Comparison of ENCODE assay signal across 9 mouse cellular contexts in the genomic region with DNA sequence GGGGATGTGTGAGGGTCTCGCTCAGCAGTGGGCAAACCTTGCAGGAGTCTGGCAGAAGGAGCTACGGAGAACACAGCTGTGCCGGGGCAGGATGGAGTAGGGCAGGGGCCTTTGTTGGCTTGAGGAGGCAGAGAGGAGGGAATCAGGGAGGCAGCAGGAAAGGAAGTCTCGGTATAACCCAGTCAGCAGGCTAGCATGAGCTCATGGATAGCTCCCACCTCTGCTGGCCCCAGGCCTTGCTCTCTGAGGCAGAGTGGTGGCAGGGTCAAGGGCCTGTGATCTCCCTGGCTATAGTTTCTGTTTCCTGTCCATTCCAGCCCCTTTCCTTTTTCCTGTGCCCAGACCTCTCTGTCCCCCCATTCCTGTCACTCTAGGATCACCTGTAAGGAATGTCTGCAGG. TPM values are rescaled to one million over a fixed set of nuclear protein-coding genes. Genes with fewer than 3 reads are reported as not detected.
DNase-seq lines count a peak whose midpoint lies in the region; ATAC-seq and TF ChIP-seq lines count a peak whose summit lies in the region.
"Had no signal": no experiment of that assay in that cellular context is flagged by ENCODE, and none has a peak within 500 bp of the region (broad histone marks: within the 10 kb centered on the region; RNA-seq: fewer than 3 reads in every experiment).

No protein-coding gene starts in this region.

- H3K27ac ChIP-seq in cerebellum, adult 2 months (ENCODE audit: insufficient read depth, low read length): peak overlapping the region; percentile 86
- H3K27ac ChIP-seq in liver, adult 2 months (replicated peaks; ENCODE audit: insufficient read depth, low read depth, low read length): 0 out of 2 replicates have a peak overlapping the region, but pooled peaks have one; percentile 1
- peak overlapping the region; percentile 35; the same call in 1 of the 2 replicates for H3K27ac ChIP-seq in forebrain, embryonic 15.5 days (replicated peaks)
- H3K27ac ChIP-seq in liver, embryonic 13.5 days: peak overlapping the region; percentile 71

- H3K27me3 ChIP-seq in cerebellum, adult 2 months (ENCODE audit: control insufficient read depth, insufficient read depth, low read length): no peaks in the 10 kb centered on the region
- no peaks in the 10 kb centered on the region for H3K27me3 ChIP-seq in liver, adult 2 months (ENCODE audit: control insufficient read depth, insufficient read depth, low read length)
- no peaks in the 10 kb centered on the region for H3K27me3 ChIP-seq in forebrain, embryonic 15.5 days
- H3K27me3 ChIP-seq in liver, embryonic 13.5 days: no peaks in the 10 kb centered on the region

- peak in 1 of 2 experiments; percentile 57 for DNase-seq in cerebellum, adult 2 months
- no peak for DNase-seq in liver, adult 2 months (ENCODE audit: extremely low read depth, low read depth, low spot score)
- no peak for DNase-seq in liver
- no peak for DNase-seq in liver, embryonic 13.5 days
- no peak for DNase-seq in embryo, embryonic 9.5 days (ENCODE audit: extremely low spot score)

- no peaks in the 10 kb centered on the region for H3K9me3 ChIP-seq in forebrain, embryonic 15.5 days
- no peaks in the 10 kb centered on the region for H3K9me3 ChIP-seq in liver, embryonic 13.5 days (replicated peaks)

- H3K9ac ChIP-seq in liver, adult 2 months (ENCODE audit: low read depth, low read length): no peak overlapping the region
- H3K9ac ChIP-seq in forebrain, embryonic 15.5 days (replicated peaks): 0 out of 2 replicates have a peak overlapping the region, but pooled peaks have one; percentile 1
- H3K9ac ChIP-seq in liver, embryonic 13.5 days: peak overlapping the region; percentile 56

- WGBS in cerebellum, adult 2 months: 16% methylated on average over 4 of the region's 4 CpGs
- 66% methylated on average over 4 of the region's 4 CpGs for WGBS in liver, adult 2 months
- 69% methylated on average over 4 of the region's 4 CpGs for WGBS in forebrain, embryonic 15.5 days
- WGBS in liver, embryonic 13.5 days (ENCODE audit: insufficient replicate concordance): 65% methylated on average over 4 of the region's 4 CpGs

- no peaks in the 10 kb centered on the region for H3K36me3 ChIP-seq in liver, adult 2 months (ENCODE audit: control insufficient read depth, insufficient read depth, low read length)
- H3K36me3 ChIP-seq in forebrain, embryonic 15.5 days: peaks cover 17% of the 10 kb centered on the region
- peaks cover 24% of the 10 kb centered on the region for H3K36me3 ChIP-seq in liver, embryonic 13.5 days

- H3K79me2 ChIP-seq in liver, adult 2 months (ENCODE audit: control insufficient read depth, insufficient read depth, low read length): peaks cover 60% of the 10 kb centered on the region

- peak overlapping the region; percentile 9 for H3K4me3 ChIP-seq in cerebellum, adult 2 months (replicated peaks; ENCODE audit: insufficient read depth, low read depth, low read length)
- H3K4me3 ChIP-seq in liver, adult 2 months (ENCODE audit: insufficient read depth, low read depth, low read length): no peak overlapping the region
- H3K4me3 ChIP-seq in forebrain, embryonic 15.5 days: no peak overlapping the region
- peak overlapping the region; percentile 32 for H3K4me3 ChIP-seq in liver, embryonic 13.5 days (replicated peaks)

- no peak for TF ChIP-seq POLR2A in cerebellum, adult 2 months (IDR thresholded peaks at IDR 0.05; ENCODE audit: borderline replicate concordance, insufficient read depth, low read length)
- TF ChIP-seq POLR2A in liver, adult 2 months (IDR thresholded peaks at IDR 0.05; ENCODE audit: extremely low read depth, insufficient read depth, low read length): no peak

- H3K4me2 ChIP-seq in forebrain, embryonic 15.5 days (replicated peaks): no peak overlapping the region
- H3K4me2 ChIP-seq in liver, embryonic 13.5 days: peak overlapping the region; percentile 58

- ATAC-seq in cerebellum, adult (ENCODE audit: insufficient number of reproducible peaks, low FRiP score, low TSS enrichment): no peak
- no peak for ATAC-seq in forebrain, embryonic 15.5 days (replicated peaks)
- no peak for ATAC-seq in liver, embryonic 13.5 days (ENCODE audit: low read depth)
- no peak for ATAC-seq in erythroid progenitor cell, adult 5-6 weeks (replicated peaks; ENCODE audit: low FRiP score, poor library complexity, severe bottlenecking)

- H3K4me1 ChIP-seq in cerebellum, adult 2 months (ENCODE audit: control insufficient read depth, insufficient read depth, low read length): peaks cover 95% of the 10 kb centered on the region
- peaks cover 39% of the 10 kb centered on the region for H3K4me1 ChIP-seq in liver, adult 2 months (ENCODE audit: control insufficient read depth, insufficient read depth, low read length)
- H3K4me1 ChIP-seq in forebrain, embryonic 15.5 days: peaks cover 17% of the 10 kb centered on the region
- H3K4me1 ChIP-seq in liver, embryonic 13.5 days (replicated peaks): peaks cover 81% of the 10 kb centered on the region

- TF ChIP-seq CTCF in cerebellum, adult 2 months (IDR thresholded peaks at IDR 0.05; ENCODE audit: borderline replicate concordance, insufficient read depth, low read depth, low read length): no peak
- no peak for TF ChIP-seq CTCF in liver, adult 2 months (IDR thresholded peaks at IDR 0.05; ENCODE audit: low read depth, low read length)

RNA-seq across cellular contexts. Expression of a gene that starts 9.5 kb away (rescaled TPM):
- polyA plus RNA-seq in cerebellum, adult 2 months (2012; rRNA removed): 288 and 314 TPM in 2 replicates
- total RNA-seq in liver, adult 2 months (2014; rRNA removed): 7.4 and 10.0 TPM in 2 replicates
- 25.8 and 30.1 TPM in 2 replicates for polyA plus RNA-seq in liver, adult 2 months (2012; rRNA removed)
- 123 and 127 TPM in 2 replicates for polyA plus RNA-seq in forebrain, embryonic 15.5 days (2015; fragmentation: Nextera tagmentation; extraction: Ambion mirVana)
- polyA plus RNA-seq in liver, embryonic 13.5 days (2015; fragmentation: Nextera tagmentation; extraction: Ambion mirVana): 13.2 and 16.7 TPM in 2 replicates
- total RNA-seq in erythroid progenitor cell, adult 5-6 weeks (2015; ENCODE audit: low replicate concordance): 13.0 and 15.1 TPM in 2 replicates
- total RNA-seq in erythroid progenitor cell, adult 5-6 weeks (2017; ENCODE audit: low replicate concordance): 9.9 and 14.7 TPM in 2 replicates

RNA-seq across cellular contexts. Expression of a gene that starts 10.9 kb away (rescaled TPM):
- 0.51 and 1.2 TPM in 2 replicates for polyA plus RNA-seq in cerebellum, adult 2 months (2012; rRNA removed)
- total RNA-seq in liver, adult 2 months (2014; rRNA removed): 7.6 and 7.7 TPM in 2 replicates
- polyA plus RNA-seq in liver, adult 2 months (2012; rRNA removed): 24.2 and 32.0 TPM in 2 replicates
- 8.5 and 9.0 TPM in 2 replicates for polyA plus RNA-seq in forebrain, embryonic 15.5 days (2015; fragmentation: Nextera tagmentation; extraction: Ambion mirVana)
- polyA plus RNA-seq in liver, embryonic 13.5 days (2015; fragmentation: Nextera tagmentation; extraction: Ambion mirVana): 0.35 and 0.43 TPM in 2 replicates
- 3.2 TPM in 1 of 2 replicates, not detected in the other for total RNA-seq in erythroid progenitor cell, adult 5-6 weeks (2015; ENCODE audit: low replicate concordance)
- total RNA-seq in erythroid progenitor cell, adult 5-6 weeks (2017; ENCODE audit: low replicate concordance): 0.23 TPM in 1 of 2 replicates, not detected in the other

RNA-seq across cellular contexts. Expression of a gene that starts 18.6 kb away (rescaled TPM):
- 36.3 and 36.9 TPM in 2 replicates for polyA plus RNA-seq in cerebellum, adult 2 months (2012; rRNA removed)
- 5.0 and 5.7 TPM in 2 replicates for total RNA-seq in liver, adult 2 months (2014; rRNA removed)
- polyA plus RNA-seq in liver, adult 2 months (2012; rRNA removed): 12.8 and 14.1 TPM in 2 replicates
- 40.7 and 42.4 TPM in 2 replicates for polyA plus RNA-seq in forebrain, embryonic 15.5 days (2015; fragmentation: Nextera tagmentation; extraction: Ambion mirVana)
- polyA plus RNA-seq in liver, embryonic 13.5 days (2015; fragmentation: Nextera tagmentation; extraction: Ambion mirVana): 29.5 and 33.0 TPM in 2 replicates
- total RNA-seq in erythroid progenitor cell, adult 5-6 weeks (2015; ENCODE audit: low replicate concordance): 8.3 and 10.5 TPM in 2 replicates
- total RNA-seq in erythroid progenitor cell, adult 5-6 weeks (2017; ENCODE audit: low replicate concordance): 24.7 and 47.1 TPM in 2 replicates

RNA-seq across cellular contexts. Expression of a gene that starts 26.2 kb away (rescaled TPM):
- 2.2 and 3.2 TPM in 2 replicates for polyA plus RNA-seq in cerebellum, adult 2 months (2012; rRNA removed)
- 0.37 and 0.81 TPM in 2 replicates for total RNA-seq in liver, adult 2 months (2014; rRNA removed)
- polyA plus RNA-seq in liver, adult 2 months (2012; rRNA removed): 3.8 and 4.0 TPM in 2 replicates
- 3.1 and 4.3 TPM in 2 replicates for polyA plus RNA-seq in forebrain, embryonic 15.5 days (2015; fragmentation: Nextera tagmentation; extraction: Ambion mirVana)
- polyA plus RNA-seq in liver, embryonic 13.5 days (2015; fragmentation: Nextera tagmentation; extraction: Ambion mirVana): 5.2 and 5.3 TPM in 2 replicates
- not detected in 2 replicates for total RNA-seq in erythroid progenitor cell, adult 5-6 weeks (2015; ENCODE audit: low replicate concordance)
- total RNA-seq in erythroid progenitor cell, adult 5-6 weeks (2017; ENCODE audit: low replicate concordance): 0.90 TPM in 1 of 2 replicates, not detected in the other
- total RNA-seq: monocyte, adult 5-6 weeks had no signal

RNA-seq across cellular contexts. Expression of a gene that starts 35.5 kb away (rescaled TPM):
- polyA plus RNA-seq in cerebellum, adult 2 months (2012; rRNA removed): 61.8 and 63.9 TPM in 2 replicates
- total RNA-seq in liver, adult 2 months (2014; rRNA removed): 30.5 and 44.1 TPM in 2 replicates
- polyA plus RNA-seq in liver, adult 2 months (2012; rRNA removed): 132 and 143 TPM in 2 replicates
- polyA plus RNA-seq in forebrain, embryonic 15.5 days (2015; fragmentation: Nextera tagmentation; extraction: Ambion mirVana): 33.5 and 37.5 TPM in 2 replicates
- 24.5 and 26.7 TPM in 2 replicates for polyA plus RNA-seq in liver, embryonic 13.5 days (2015; fragmentation: Nextera tagmentation; extraction: Ambion mirVana)
- total RNA-seq in erythroid progenitor cell, adult 5-6 weeks (2015; ENCODE audit: low replicate concordance): not detected in 2 replicates
- 14.0 TPM in 1 of 2 replicates, not detected in the other for total RNA-seq in erythroid progenitor cell, adult 5-6 weeks (2017; ENCODE audit: low replicate concordance)

Comparison
In these comparisons a context has a peak if more than half of its experiments do, and no peak if none do; other contexts are left out.
1. H3K4me3 ChIP-seq: peak in cerebellum, adult 2 months (single experiment) and liver, embryonic 13.5 days (single experiment); none in liver, adult 2 months (single experiment) and forebrain, embryonic 15.5 days (single experiment).
2. H3K27ac ChIP-seq: peak in every context shown above with its lines; median percentile 86 in cerebellum, adult 2 months; 71 in liver, embryonic 13.5 days; 35 in forebrain, embryonic 15.5 days; 1 in liver, adult 2 months.